Mouse (Mus musculus): ENCODE results near the gene Mbd5. TPM values are rescaled to one million over a fixed set of nuclear protein-coding genes. Genes with fewer than 3 reads are reported as not detected.

The Mbd5 gene
- polyA plus RNA-seq, 1 experiment from 2014 or later: 33.9 TPM

DNA sequence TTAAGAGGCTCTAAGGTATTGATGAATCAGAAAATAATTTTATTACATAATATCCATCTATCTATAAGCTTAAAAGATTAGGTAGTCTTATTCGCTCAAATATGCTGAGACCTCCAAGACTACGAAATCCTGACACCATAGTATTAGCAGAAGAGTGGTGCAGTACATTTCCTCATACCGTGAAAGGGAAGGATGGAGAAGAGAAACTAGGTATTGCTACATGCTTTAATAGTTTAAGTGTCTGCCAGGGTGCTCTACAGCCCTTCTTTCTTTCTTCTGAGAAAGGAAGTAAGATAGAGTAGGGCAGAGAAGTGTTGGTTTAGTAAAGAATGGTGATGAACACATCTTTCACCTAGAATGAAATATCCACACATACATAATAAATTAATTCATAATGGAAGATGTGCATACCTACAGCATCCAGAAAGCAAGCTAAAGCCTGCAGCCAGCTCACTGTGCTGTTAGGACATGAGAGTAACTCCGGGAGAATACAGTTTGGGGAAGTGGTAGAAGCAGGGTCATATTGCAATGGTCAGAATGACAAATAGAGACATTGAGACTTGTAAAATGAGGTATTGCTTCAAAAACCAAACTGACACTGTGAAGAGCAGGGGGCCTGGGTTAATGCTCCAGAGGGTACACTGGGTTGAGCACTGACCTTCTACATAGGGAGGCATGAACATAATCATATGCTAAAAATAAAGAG is 326.9 kb downstream of the Mbd5 start:
- H3K4me2 ChIP-seq (replicated peaks): no peak overlapping the region
- H3K4me1 ChIP-seq: peaks cover 7% of the 10 kb centered on the region
- H3K27me3 ChIP-seq: no peaks in the 10 kb centered on the region
- no peak overlapping the region for H3K9ac ChIP-seq (replicated peaks)
- no peak for ATAC-seq (replicated peaks)
- no peak overlapping the region for H3K27ac ChIP-seq (replicated peaks)
- 96% methylated on average over 4 of the region's 4 CpGs for WGBS
- H3K4me3 ChIP-seq: no peak overlapping the region
- H3K36me3 ChIP-seq: peaks cover 14% of the 10 kb centered on the region; the same call in 1 of the 2 replicates
- no peaks in the 10 kb centered on the region for H3K9me3 ChIP-seq

DNA sequence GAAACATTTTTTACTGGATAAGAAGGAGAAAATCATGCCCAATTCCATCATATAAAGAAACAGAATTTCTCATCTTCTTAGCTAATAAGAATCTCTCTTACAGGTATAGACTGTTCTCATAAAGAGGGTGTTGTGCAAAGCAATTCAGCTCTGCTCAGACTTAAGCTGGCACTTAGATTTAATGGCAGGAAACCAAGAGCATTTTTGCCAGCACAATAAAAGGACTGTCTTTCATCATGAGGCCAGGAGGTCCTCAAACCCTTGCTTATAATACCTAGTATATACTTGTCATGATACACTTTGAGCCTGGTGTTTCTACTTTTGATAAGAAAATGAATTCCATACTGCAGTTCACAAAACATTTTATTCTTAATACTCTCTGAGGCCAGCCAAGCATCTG is 331.2 kb downstream of the Mbd5 start:
- Histone ChIP-seq H3K4me1 (no peaks in the 10 kb centered on the region), H3K4me3 (no peak overlapping the region), H3K36me3 (peaks cover 14% of the 10 kb centered on the region; the same call in 1 of the 2 replicates), H3K9me3 (no peaks in the 10 kb centered on the region), H3K4me2 (replicated peaks) (no peak overlapping the region), H3K27ac (replicated peaks) (no peak overlapping the region), H3K9ac (replicated peaks) (no peak overlapping the region), H3K27me3 (no peaks in the 10 kb centered on the region)
- ATAC-seq (replicated peaks): no peak

DNA sequence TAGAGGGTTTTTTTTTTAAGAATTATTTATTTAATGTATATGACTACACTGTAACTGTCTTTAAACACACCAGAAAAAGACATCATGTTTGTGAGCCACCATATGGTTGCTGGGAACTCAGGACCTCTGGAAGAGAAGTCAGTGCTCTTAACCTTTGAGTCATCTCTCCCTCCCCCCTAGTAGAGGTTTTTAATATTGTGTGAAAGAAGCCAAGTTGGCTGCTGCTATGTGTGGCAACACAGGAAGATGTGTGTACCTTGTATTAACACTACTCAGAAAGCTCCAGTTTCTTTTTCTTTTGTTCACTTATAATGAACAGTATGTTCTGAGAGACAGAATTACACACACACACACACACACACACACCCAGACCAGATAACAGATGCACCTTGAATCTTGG is 334.3 kb downstream of the Mbd5 start:
- ATAC-seq (replicated peaks): no peak
- H3K4me2 ChIP-seq (replicated peaks): no peak overlapping the region

DNA sequence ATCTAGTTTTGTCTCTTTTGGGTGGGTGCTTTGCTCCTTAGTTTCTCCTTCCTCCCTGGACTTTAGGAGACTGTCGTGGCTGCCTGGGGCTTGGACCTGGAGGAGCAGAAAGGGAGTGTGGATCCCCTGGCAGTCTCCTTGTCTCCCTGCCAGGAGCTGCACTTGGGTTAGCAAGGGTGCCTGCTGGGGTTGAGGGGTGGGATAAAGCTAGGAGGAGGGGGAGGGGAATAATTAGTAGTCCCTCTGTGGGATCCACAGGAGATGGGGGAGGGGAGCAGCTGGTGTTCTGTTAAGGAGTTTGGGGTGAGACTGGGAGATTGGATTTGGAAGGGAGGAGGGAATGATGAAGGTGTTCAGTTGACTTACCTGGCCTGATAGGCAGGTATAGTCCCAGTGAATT is 337.7 kb downstream of the Mbd5 start:
- no peak overlapping the region for H3K9ac ChIP-seq (replicated peaks)
- 12% methylated on average over 1 of the region's 1 CpGs for WGBS
- no peak overlapping the region for H3K4me3 ChIP-seq
- H3K27me3 ChIP-seq: no peaks in the 10 kb centered on the region
- H3K9me3 ChIP-seq: no peaks in the 10 kb centered on the region
- peaks cover 6% of the 10 kb centered on the region; the same call in 1 of the 2 replicates for H3K4me1 ChIP-seq
- no peak overlapping the region for H3K4me2 ChIP-seq (replicated peaks)
- peaks cover 9% of the 10 kb centered on the region; the same call in 1 of the 2 replicates for H3K36me3 ChIP-seq
- H3K27ac ChIP-seq (replicated peaks): no peak overlapping the region
- ATAC-seq (replicated peaks): no peak

More for the DNA sequence above, 334.3 kb downstream of the Mbd5 start:
- Histone ChIP-seq H3K4me1 (peaks cover 6% of the 10 kb centered on the region; the same call in 1 of the 2 replicates), H3K9ac (replicated peaks) (no peak overlapping the region), H3K27ac (replicated peaks) (no peak overlapping the region), H3K36me3 (0 out of 2 replicates have a peak, but pooled peaks cover 7% of the 10 kb centered on the region), H3K4me3 (no peak overlapping the region), H3K9me3 (no peaks in the 10 kb centered on the region), H3K27me3 (no peaks in the 10 kb centered on the region)

DNA sequence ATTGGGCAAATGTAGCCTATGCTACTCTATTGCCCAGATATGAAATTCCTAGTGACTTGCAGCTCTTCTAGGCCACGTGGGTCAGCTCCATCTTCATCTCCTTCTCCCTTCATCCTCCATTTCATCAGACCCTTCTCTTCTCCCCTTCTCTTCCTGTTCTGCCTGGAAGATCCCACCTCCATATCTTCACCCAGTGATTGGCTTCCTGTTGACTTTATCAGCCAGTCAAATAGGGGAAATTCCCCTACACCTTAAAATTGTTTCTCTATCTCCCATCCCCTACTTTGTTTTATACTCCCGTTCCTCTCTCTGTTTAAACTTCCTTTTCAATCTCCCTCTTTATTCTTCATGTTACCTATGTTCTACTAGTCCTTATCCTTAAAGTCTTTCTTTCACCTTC is 342.4 kb downstream of the Mbd5 start:
- peaks cover 6% of the 10 kb centered on the region; the same call in 1 of the 2 replicates for H3K4me1 ChIP-seq
- 83% methylated on average over 2 of the region's 2 CpGs for WGBS
- ATAC-seq (replicated peaks): no peak
- H3K9me3 ChIP-seq: no peaks in the 10 kb centered on the region
- no peak overlapping the region for H3K9ac ChIP-seq (replicated peaks)
- H3K27me3 ChIP-seq: no peaks in the 10 kb centered on the region
- H3K27ac ChIP-seq (replicated peaks): no peak overlapping the region
- H3K36me3 ChIP-seq: peaks cover 14% of the 10 kb centered on the region; the same call in 1 of the 2 replicates
- no peak overlapping the region for H3K4me3 ChIP-seq
- H3K4me2 ChIP-seq (replicated peaks): no peak overlapping the region

DNA sequence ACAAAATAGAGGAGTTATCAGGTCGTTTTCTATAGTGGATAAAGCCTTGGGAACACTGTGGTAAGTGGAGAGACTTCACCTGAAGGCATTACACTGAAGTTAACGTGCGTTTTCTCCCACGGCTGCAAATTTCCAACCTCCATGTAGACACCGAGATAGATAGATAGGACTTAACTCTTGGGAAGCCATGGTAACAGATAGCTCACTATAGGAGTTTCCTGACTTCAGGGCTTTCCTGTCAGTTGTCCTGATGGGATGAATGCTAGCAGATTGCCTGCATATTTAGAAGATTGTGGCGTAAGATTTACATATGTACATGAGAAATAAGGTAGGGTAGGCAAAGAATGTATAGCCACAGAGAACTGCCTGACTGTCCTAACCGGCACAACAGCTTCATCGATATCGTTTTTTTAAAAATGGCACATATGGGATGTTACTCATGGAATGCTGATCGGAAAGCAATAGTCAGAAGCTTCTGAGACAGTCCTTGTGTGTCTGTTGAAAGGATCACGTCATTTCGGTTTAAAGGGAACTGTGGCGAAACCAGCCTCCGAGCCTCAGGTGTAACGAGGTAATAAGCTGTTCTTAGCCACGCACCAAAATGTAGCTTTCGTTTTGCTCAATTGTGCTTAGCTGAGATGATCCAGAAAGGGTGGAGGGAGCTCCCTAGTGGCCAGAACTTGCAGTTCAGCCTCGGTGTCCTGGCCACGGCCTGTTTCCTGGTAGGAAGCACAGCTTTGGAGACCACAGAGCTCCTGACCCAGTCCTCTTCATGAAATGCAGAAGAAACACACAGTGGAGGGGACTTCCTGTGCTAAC is 363.5 kb downstream of the Mbd5 start:
- Histone ChIP-seq H3K27me3 (no peaks in the 10 kb centered on the region), H3K27ac (replicated peaks) (no peak overlapping the region), H3K4me1 (peaks cover 6% of the 10 kb centered on the region), H3K36me3 (no peaks in the 10 kb centered on the region), H3K9ac (replicated peaks) (peak overlapping the region; percentile 42; the same call in 1 of the 2 replicates), H3K9me3 (no peaks in the 10 kb centered on the region), H3K4me2 (replicated peaks) (peak overlapping the region; percentile 41), H3K4me3 (peak overlapping the region; percentile 36)
- WGBS: 43% methylated on average over 19 of the region's 19 CpGs
- peak; percentile 94 for ATAC-seq (replicated peaks)

DNA sequence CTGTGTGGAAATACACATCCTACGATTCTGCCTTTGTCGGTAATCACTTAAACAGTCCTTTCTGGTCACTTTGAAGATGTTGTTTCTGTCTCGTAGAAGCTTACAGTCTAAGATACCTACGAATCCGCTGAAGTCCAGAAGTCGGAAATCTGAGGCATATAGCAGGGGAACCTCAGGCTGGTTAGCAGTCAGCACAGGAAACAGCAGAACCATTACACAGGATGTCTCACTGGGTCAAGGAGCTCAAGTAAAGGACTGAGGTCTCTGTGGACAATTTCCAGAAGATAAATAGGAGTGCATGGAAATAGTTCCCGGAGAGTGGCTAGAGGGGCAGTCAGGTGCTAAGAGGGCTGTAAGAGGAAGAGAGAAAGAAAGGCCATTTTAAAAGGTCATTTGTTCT is 384.3 kb downstream of the Mbd5 start:
- Histone ChIP-seq H3K4me1 (no peaks in the 10 kb centered on the region), H3K27ac (replicated peaks) (no peak overlapping the region), H3K4me3 (no peak overlapping the region), H3K27me3 (no peaks in the 10 kb centered on the region), H3K9ac (replicated peaks) (no peak overlapping the region), H3K36me3 (no peaks in the 10 kb centered on the region), H3K9me3 (no peaks in the 10 kb centered on the region), H3K4me2 (replicated peaks) (no peak overlapping the region)
- no peak for ATAC-seq (replicated peaks)
- WGBS: 96% methylated on average over 7 of the region's 7 CpGs

DNA sequence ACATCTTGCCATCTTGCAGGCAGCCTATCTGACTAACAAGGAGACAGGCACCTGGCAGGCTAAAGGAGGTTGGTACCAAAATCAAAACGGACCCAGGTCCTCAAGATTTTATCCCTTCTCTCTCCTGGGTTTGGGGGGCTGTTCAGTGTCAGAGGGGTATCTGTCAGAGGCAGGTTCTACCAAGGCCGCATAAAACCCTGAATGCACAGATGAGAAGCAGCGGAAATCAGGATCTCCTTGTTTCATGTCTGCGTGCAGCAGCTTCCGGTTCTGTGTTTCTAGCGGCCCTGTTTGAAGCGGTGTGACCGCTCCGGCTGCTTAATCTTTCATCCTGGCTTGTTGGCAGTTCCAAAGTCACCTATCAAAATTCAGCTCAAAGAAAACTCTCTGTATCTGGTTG is 386.0 kb downstream of the Mbd5 start:
- no peak overlapping the region for H3K9ac ChIP-seq (replicated peaks)
- WGBS: 94% methylated on average over 9 of the region's 9 CpGs

DNA sequence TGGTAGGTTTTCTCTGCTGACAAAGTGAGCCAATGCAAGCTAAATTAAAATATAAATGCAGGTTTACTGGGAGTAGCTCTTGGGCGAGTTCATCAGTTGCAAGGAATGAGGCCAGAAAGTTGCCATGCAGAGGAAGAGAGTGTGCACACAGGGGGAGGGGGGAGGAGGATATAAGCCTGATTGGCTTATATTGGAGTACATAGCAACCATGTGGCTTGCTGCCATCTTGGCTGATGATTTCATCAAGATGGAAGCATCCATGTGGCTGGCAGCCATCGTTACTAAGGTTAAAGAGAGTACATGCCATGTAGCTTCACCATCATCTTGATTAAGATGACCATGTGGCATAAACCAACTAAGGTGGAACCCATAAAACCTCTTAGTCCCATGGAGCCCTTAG is 395.0 kb downstream of the Mbd5 start:
- 51% methylated on average over 2 of the region's 2 CpGs for WGBS
- H3K9ac ChIP-seq (replicated peaks): no peak overlapping the region
- H3K4me3 ChIP-seq: no peak overlapping the region
- H3K9me3 ChIP-seq: no peaks in the 10 kb centered on the region
- H3K4me2 ChIP-seq (replicated peaks): no peak overlapping the region
- ATAC-seq (replicated peaks): peak; percentile 68; the same call in 1 of the 2 replicates
- H3K27ac ChIP-seq (replicated peaks): no peak overlapping the region
- no peaks in the 10 kb centered on the region for H3K36me3 ChIP-seq
- no peaks in the 10 kb centered on the region for H3K27me3 ChIP-seq
- peaks cover 3% of the 10 kb centered on the region; the same call in 1 of the 2 replicates for H3K4me1 ChIP-seq

More for the DNA sequence above, 386.0 kb downstream of the Mbd5 start:
- ATAC-seq (replicated peaks): no peak
- H3K4me3 ChIP-seq: no peak overlapping the region
- no peak overlapping the region for H3K4me2 ChIP-seq (replicated peaks)
- no peaks in the 10 kb centered on the region for H3K27me3 ChIP-seq
- no peaks in the 10 kb centered on the region for H3K9me3 ChIP-seq
- H3K27ac ChIP-seq (replicated peaks): no peak overlapping the region
- H3K4me1 ChIP-seq: no peaks in the 10 kb centered on the region
- H3K36me3 ChIP-seq: no peaks in the 10 kb centered on the region

DNA sequence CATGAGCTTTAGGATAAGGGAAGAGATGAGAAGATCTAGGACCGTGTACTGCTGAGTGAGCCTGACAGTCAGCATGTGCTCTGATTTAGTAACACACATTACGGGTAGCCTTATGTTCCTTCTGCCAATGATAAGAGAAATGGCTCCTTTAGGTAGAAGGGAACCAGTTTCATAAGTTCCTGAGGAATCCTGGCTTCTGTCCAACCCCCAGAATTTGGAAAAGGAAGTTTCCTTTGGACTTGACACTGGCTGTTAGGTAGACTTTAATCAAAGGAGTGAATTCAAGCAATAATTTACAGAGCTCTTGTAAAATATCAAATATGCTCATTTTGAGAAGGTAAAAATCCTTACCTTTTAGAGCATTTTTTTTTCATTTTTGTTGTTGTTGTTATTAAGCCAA is 396.5 kb downstream of the Mbd5 start:
- Histone ChIP-seq H3K4me2 (replicated peaks) (no peak overlapping the region), H3K9ac (replicated peaks) (no peak overlapping the region), H3K27me3 (no peaks in the 10 kb centered on the region), H3K9me3 (no peaks in the 10 kb centered on the region), H3K27ac (replicated peaks) (no peak overlapping the region), H3K36me3 (no peaks in the 10 kb centered on the region), H3K4me1 (peaks cover 3% of the 10 kb centered on the region; the same call in 1 of the 2 replicates), H3K4me3 (no peak overlapping the region)
- ATAC-seq (replicated peaks): no peak
- WGBS: 87% methylated on average over 2 of the region's 2 CpGs

DNA sequence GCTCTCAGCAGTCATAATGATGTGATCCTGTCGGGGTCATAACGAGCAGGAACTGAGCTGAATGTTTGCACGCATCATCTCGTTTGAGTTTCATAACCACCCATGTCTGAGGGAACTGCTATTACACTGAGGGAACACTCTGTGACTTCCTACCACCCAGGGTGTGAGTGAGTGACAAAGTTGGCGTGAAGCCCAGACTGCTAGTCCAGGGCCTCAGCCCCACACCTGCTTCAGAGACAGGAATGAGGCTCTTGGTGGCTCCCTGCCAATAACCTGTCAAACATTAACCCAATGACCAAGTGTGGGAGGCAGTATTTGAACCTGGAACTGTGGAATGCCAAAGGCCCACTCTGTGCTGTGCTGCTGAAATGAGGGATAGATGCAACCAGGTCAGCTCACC is 400.5 kb downstream of the Mbd5 start:
- Histone ChIP-seq H3K4me3 (no peak overlapping the region), H3K4me1 (no peaks in the 10 kb centered on the region), H3K9me3 (no peaks in the 10 kb centered on the region), H3K36me3 (no peaks in the 10 kb centered on the region), H3K4me2 (replicated peaks) (no peak overlapping the region), H3K27ac (replicated peaks) (no peak overlapping the region), H3K27me3 (no peaks in the 10 kb centered on the region), H3K9ac (replicated peaks) (no peak overlapping the region)
- ATAC-seq (replicated peaks): peak; percentile 48; the same call in 1 of the 2 replicates
- WGBS: 31% methylated on average over 5 of the region's 5 CpGs

DNA sequence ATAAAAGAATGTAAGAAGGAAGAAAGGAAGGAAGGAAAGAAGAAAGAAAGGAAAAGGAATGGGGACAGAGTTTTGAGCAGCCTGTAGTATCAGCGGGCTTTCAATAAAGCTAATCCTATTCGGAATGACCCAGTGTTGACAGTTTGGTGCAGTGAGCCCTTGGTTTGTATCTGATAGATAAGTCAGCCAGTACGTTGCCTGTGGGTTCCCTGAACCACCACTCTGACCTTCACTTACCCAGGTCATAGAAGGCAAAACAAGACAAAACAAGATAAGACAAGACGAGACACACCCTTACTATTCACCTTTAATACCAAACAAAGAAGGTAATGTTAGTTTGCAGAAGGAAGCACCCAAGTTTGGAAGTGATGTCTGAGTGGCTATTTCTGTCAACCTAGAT is 401.5 kb downstream of the Mbd5 start:
- Histone ChIP-seq H3K4me1 (no peaks in the 10 kb centered on the region), H3K27ac (replicated peaks) (no peak overlapping the region), H3K4me3 (no peak overlapping the region), H3K27me3 (no peaks in the 10 kb centered on the region), H3K9ac (replicated peaks) (no peak overlapping the region), H3K36me3 (no peaks in the 10 kb centered on the region), H3K4me2 (replicated peaks) (no peak overlapping the region), H3K9me3 (no peaks in the 10 kb centered on the region)
- 87% methylated on average over 4 of the region's 4 CpGs for WGBS
- ATAC-seq (replicated peaks): no peak

Measured in forebrain, embryonic 15.5 days (tissue).